Mouse (Mus musculus): ENCODE measurements around the gene Vsig2. TPM values are rescaled to one million over a fixed set of nuclear protein-coding genes. Genes with fewer than 3 reads are reported as not detected.

Vsig2 gene
- polyA plus RNA-seq, 1 experiment from 2014 or later = not detected

GRCm38 (mm10) chr9:37563805-37564204 is 24.8 kb downstream of the Vsig2 start:
- WGBS = 67% methylated on average over 1 of the region's 1 CpGs
- no peak overlapping the region for H3K9ac ChIP-seq (replicated peaks; ENCODE audit: low read length)
- no peaks in the 10 kb centered on the region for H3K27me3 ChIP-seq (ENCODE audit: control insufficient read depth, insufficient read depth, low read length)
- ATAC-seq (replicated peaks; ENCODE audit: insufficient number of reproducible peaks, low FRiP score, low TSS enrichment, low read depth) = no peak
- H3K36me3 ChIP-seq (replicated peaks; ENCODE audit: control insufficient read depth, insufficient read depth, low read depth, low read length) = no peaks in the 10 kb centered on the region
- no peaks in the 10 kb centered on the region for H3K9me3 ChIP-seq (replicated peaks; ENCODE audit: control insufficient read depth, low read length)
- DNase-seq (ENCODE audit: low spot score) = no peak
- no peak overlapping the region for H3K4me2 ChIP-seq (ENCODE audit: low read depth, low read length)
- no peak overlapping the region for H3K4me3 ChIP-seq (ENCODE audit: low read depth, low read length)
- H3K4me1 ChIP-seq (ENCODE audit: control insufficient read depth, insufficient read depth, low read length) = no peaks in the 10 kb centered on the region
- no peak overlapping the region for H3K27ac ChIP-seq (replicated peaks; ENCODE audit: low read depth, low read length)

DNA sequence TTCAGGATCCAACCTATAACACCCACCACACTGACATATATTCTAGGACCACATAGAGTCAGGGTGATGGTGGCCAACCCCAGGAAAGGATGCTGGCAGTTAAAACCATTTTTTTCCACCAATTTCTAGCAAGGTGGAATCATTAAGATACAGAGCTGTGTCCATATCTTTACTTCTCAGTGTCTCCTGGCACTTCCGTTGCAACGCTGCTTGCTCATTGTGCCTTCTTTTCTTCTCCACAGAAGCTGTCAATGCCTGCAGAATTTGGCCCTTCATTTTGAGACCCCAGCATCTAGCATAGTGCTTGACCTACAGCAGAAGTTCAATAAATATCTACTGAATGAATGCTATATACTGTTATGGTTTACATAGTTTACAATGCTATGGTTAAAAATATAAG is 28.0 kb downstream of the Vsig2 start:
- DNase-seq (ENCODE audit: low spot score) (no peak), ATAC-seq (replicated peaks; ENCODE audit: insufficient number of reproducible peaks, low FRiP score, low TSS enrichment, low read depth) (no peak)
- Histone ChIP-seq H3K27me3 (ENCODE audit: control insufficient read depth, insufficient read depth, low read length) (no peaks in the 10 kb centered on the region), H3K4me2 (ENCODE audit: low read depth, low read length) (no peak overlapping the region), H3K9me3 (replicated peaks; ENCODE audit: control insufficient read depth, low read length) (no peaks in the 10 kb centered on the region), H3K27ac (replicated peaks; ENCODE audit: low read depth, low read length) (no peak overlapping the region), H3K4me1 (ENCODE audit: control insufficient read depth, insufficient read depth, low read length) (no peaks in the 10 kb centered on the region), H3K9ac (replicated peaks; ENCODE audit: low read length) (no peak overlapping the region), H3K4me3 (ENCODE audit: low read depth, low read length) (no peak overlapping the region), H3K36me3 (replicated peaks; ENCODE audit: control insufficient read depth, insufficient read depth, low read depth, low read length) (no peaks in the 10 kb centered on the region)
- 90% methylated on average over 2 of the region's 2 CpGs for WGBS

DNA sequence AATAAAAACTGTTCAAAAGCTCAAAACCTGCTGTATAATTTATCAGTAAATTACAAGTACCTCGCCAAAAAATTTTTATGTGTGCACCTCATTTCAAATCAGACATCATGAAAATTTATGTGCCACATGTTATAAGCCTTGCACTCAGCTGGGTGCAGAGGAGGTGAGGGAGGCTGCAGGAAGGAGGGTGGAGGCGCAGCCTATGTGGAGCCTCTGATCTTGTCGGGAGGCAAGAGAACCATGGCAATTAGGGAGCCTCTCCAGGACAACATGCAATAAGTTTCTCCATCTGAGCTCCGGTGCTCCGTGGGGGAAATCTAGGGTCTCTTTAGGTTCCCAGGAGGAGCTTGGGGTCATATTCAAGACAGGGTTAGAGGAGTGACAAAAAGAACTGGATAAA is 28.4 kb downstream of the Vsig2 start:
- DNase-seq (ENCODE audit: low spot score) (no peak), ATAC-seq (replicated peaks; ENCODE audit: insufficient number of reproducible peaks, low FRiP score, low TSS enrichment, low read depth) (no peak)
- Histone ChIP-seq H3K9me3 (replicated peaks; ENCODE audit: control insufficient read depth, low read length) (no peaks in the 10 kb centered on the region), H3K4me2 (ENCODE audit: low read depth, low read length) (no peak overlapping the region), H3K27me3 (ENCODE audit: control insufficient read depth, insufficient read depth, low read length) (no peaks in the 10 kb centered on the region), H3K4me3 (ENCODE audit: low read depth, low read length) (no peak overlapping the region), H3K36me3 (replicated peaks; ENCODE audit: control insufficient read depth, insufficient read depth, low read depth, low read length) (no peaks in the 10 kb centered on the region), H3K4me1 (ENCODE audit: control insufficient read depth, insufficient read depth, low read length) (no peaks in the 10 kb centered on the region), H3K27ac (replicated peaks; ENCODE audit: low read depth, low read length) (no peak overlapping the region), H3K9ac (replicated peaks; ENCODE audit: low read length) (no peak overlapping the region)
- WGBS = 56% methylated on average over 5 of the region's 5 CpGs

GRCm38 (mm10) chr9:37567892-37568604 is 29.0 kb downstream of the Vsig2 start:
- Histone ChIP-seq H3K9me3 (replicated peaks; ENCODE audit: control insufficient read depth, low read length) (no peaks in the 10 kb centered on the region), H3K36me3 (replicated peaks; ENCODE audit: control insufficient read depth, insufficient read depth, low read depth, low read length) (no peaks in the 10 kb centered on the region), H3K27ac (replicated peaks; ENCODE audit: low read depth, low read length) (no peak overlapping the region), H3K4me1 (ENCODE audit: control insufficient read depth, insufficient read depth, low read length) (no peaks in the 10 kb centered on the region), H3K27me3 (ENCODE audit: control insufficient read depth, insufficient read depth, low read length) (no peaks in the 10 kb centered on the region), H3K9ac (replicated peaks; ENCODE audit: low read length) (no peak overlapping the region), H3K4me3 (ENCODE audit: low read depth, low read length) (no peak overlapping the region), H3K4me2 (ENCODE audit: low read depth, low read length) (no peak overlapping the region)
- DNase-seq (ENCODE audit: low spot score) (no peak), ATAC-seq (replicated peaks; ENCODE audit: insufficient number of reproducible peaks, low FRiP score, low TSS enrichment, low read depth) (no peak)
- WGBS = 49% methylated on average over 15 of the region's 15 CpGs

GRCm38 (mm10) chr9:37568605-37569214 is 29.7 kb downstream of the Vsig2 start:
- Histone ChIP-seq H3K27me3 (ENCODE audit: control insufficient read depth, insufficient read depth, low read length) (no peaks in the 10 kb centered on the region), H3K27ac (replicated peaks; ENCODE audit: low read depth, low read length) (no peak overlapping the region), H3K9me3 (replicated peaks; ENCODE audit: control insufficient read depth, low read length) (no peaks in the 10 kb centered on the region), H3K4me2 (ENCODE audit: low read depth, low read length) (no peak overlapping the region), H3K36me3 (replicated peaks; ENCODE audit: control insufficient read depth, insufficient read depth, low read depth, low read length) (no peaks in the 10 kb centered on the region), H3K4me3 (ENCODE audit: low read depth, low read length) (no peak overlapping the region), H3K4me1 (ENCODE audit: control insufficient read depth, insufficient read depth, low read length) (no peaks in the 10 kb centered on the region), H3K9ac (replicated peaks; ENCODE audit: low read length) (no peak overlapping the region)
- DNase-seq (ENCODE audit: low spot score) (no peak), ATAC-seq (replicated peaks; ENCODE audit: insufficient number of reproducible peaks, low FRiP score, low TSS enrichment, low read depth) (no peak)
- WGBS = 58% methylated on average over 4 of the region's 4 CpGs

DNA sequence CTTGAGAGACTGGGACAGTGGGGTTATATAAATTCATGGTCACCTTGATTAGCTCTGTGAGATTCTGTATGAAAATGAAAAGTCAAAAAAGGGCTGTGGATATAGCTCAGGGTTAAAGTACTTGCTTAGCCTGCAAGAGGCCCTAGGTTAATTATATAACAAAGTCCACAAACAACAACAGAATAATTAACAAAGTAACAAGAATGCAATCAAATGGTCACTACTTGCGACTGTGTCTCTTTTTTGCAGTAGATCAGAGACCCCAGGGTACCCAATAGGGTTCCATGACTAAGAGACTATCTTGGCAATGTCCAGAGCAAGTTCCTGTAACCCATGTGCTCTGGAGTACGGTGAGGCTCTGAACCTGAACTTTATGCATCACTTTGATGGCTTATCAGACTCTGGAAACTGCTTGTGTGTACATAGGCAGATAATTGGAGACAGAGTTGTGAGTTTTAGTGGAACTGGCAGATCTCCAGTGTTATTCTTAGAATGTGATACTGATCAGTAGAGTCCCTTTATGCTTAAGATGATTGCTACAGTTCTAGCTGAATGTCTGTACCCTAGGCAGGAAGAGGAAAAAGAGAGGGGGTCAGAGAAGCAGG is 30.3 kb downstream of the Vsig2 start:
- DNase-seq (ENCODE audit: low spot score) (no peak), ATAC-seq (replicated peaks; ENCODE audit: insufficient number of reproducible peaks, low FRiP score, low TSS enrichment, low read depth) (no peak)
- Histone ChIP-seq H3K9me3 (replicated peaks; ENCODE audit: control insufficient read depth, low read length) (no peaks in the 10 kb centered on the region), H3K27me3 (ENCODE audit: control insufficient read depth, insufficient read depth, low read length) (no peaks in the 10 kb centered on the region), H3K4me1 (ENCODE audit: control insufficient read depth, insufficient read depth, low read length) (no peaks in the 10 kb centered on the region), H3K36me3 (replicated peaks; ENCODE audit: control insufficient read depth, insufficient read depth, low read depth, low read length) (no peaks in the 10 kb centered on the region), H3K4me2 (ENCODE audit: low read depth, low read length) (no peak overlapping the region), H3K27ac (replicated peaks; ENCODE audit: low read depth, low read length) (no peak overlapping the region), H3K9ac (replicated peaks; ENCODE audit: low read length) (no peak overlapping the region), H3K4me3 (ENCODE audit: low read depth, low read length) (no peak overlapping the region)
- WGBS = 70% methylated on average over 2 of the region's 2 CpGs

DNA sequence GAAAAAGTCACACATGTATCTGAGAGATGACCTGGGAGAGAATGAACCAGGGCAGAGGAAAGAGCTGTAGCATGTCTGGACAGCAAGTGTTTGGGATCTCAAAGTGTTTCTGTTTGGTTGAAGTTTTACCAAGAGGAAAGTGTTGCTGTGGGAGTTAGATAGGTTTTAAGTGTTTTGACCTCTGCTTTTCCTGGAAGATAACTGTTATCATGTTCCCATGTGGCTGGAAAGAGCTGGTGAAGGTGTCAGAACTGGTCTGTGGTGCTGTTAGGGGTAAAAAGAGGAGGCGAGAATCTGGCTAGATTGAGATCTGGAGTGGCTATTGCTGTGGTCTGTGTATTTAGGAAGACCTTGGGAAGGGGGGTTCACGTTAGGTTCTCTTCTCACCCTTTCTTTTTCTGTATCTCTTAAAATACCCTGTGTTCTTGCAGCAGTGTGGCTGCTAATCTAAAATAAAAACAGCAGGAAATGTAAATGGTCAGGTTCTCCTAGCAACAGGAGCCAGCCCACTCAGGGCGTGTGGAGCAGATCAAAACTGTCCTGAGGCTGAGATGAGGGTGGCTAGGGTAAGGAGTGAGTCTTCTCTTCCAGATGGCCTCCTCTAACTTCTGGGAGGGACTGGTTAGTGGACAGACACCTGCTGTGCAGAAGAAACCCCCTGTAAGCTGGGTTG is 33.3 kb downstream of the Vsig2 start:
- ATAC-seq (replicated peaks; ENCODE audit: insufficient number of reproducible peaks, low FRiP score, low TSS enrichment, low read depth) (no peak), DNase-seq (ENCODE audit: low spot score) (no peak)
- Histone ChIP-seq H3K9ac (replicated peaks; ENCODE audit: low read length) (no peak overlapping the region), H3K4me3 (ENCODE audit: low read depth, low read length) (no peak overlapping the region), H3K4me1 (ENCODE audit: control insufficient read depth, insufficient read depth, low read length) (no peaks in the 10 kb centered on the region), H3K36me3 (replicated peaks; ENCODE audit: control insufficient read depth, insufficient read depth, low read depth, low read length) (no peaks in the 10 kb centered on the region), H3K9me3 (replicated peaks; ENCODE audit: control insufficient read depth, low read length) (no peaks in the 10 kb centered on the region), H3K27ac (replicated peaks; ENCODE audit: low read depth, low read length) (no peak overlapping the region), H3K27me3 (ENCODE audit: control insufficient read depth, insufficient read depth, low read length) (no peaks in the 10 kb centered on the region), H3K4me2 (ENCODE audit: low read depth, low read length) (no peak overlapping the region)
- WGBS = 58% methylated on average over 3 of the region's 3 CpGs

DNA sequence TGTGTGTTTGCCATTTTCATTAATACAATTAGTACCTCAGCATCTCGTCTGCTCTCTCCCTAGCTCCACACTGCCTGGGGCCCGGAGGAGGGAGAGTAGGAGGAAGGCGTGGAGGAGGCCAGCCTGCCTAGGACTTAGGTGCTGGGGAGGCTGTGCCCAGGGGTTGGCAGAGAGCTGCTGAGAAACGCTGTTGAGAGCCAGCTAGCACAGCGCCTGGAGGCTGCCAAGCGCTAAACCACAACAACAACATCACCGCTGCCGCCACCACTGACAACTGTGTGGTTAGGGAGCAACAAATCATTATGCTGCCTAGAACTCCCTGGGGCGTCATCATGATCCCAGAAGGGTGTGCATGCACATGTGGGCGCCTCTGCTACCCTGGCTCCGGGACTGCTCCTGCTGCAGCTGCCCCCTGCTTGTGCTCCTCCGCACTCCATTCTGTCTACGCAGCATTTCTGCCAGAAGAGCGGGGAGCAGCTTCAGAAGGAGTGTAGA is 37.4 kb downstream of the Vsig2 start:
- Histone ChIP-seq H3K27ac (replicated peaks; ENCODE audit: low read depth, low read length) (no peak overlapping the region), H3K4me3 (ENCODE audit: low read depth, low read length) (no peak overlapping the region), H3K36me3 (replicated peaks; ENCODE audit: control insufficient read depth, insufficient read depth, low read depth, low read length) (no peaks in the 10 kb centered on the region), H3K27me3 (ENCODE audit: control insufficient read depth, insufficient read depth, low read length) (no peaks in the 10 kb centered on the region), H3K4me1 (ENCODE audit: control insufficient read depth, insufficient read depth, low read length) (no peaks in the 10 kb centered on the region), H3K9ac (replicated peaks; ENCODE audit: low read length) (no peak overlapping the region), H3K9me3 (replicated peaks; ENCODE audit: control insufficient read depth, low read length) (no peaks in the 10 kb centered on the region), H3K4me2 (ENCODE audit: low read depth, low read length) (peak overlapping the region; percentile 21)
- ATAC-seq (replicated peaks; ENCODE audit: insufficient number of reproducible peaks, low FRiP score, low TSS enrichment, low read depth) = no peak
- no peak for DNase-seq (ENCODE audit: low spot score)
- 26% methylated on average over 14 of the region's 14 CpGs for WGBS
